Mouse (Mus musculus) heart, postnatal 25 days (tissue): ENCODE data around the gene Tmem106a. TPM values are rescaled to one million over a fixed set of nuclear protein-coding genes. Genes with fewer than 3 reads are reported as not detected.
"Not testable (repeated sequence)": the region's sequence is repeated elsewhere in the genome, so short reads cannot be mapped to it uniquely, and the experiment has no call there.

Experiments used
- DNase-seq: peaks from one replicate; pipeline ENCODE4 v3.0.0; 2022; ENCODE audit warnings: low spot score
- intact Hi-C: fragments of 180-260 bp; cut with DNase I; formaldehyde crosslinking; loops from one replicate; pipeline ENCODE4 v1.15.1; 2025
- total RNA-seq, 2 experiments: library from RNA; stranded (reverse); gene quantifications; 2 replicates each; pipeline ENCODE4 v1.2.3; 2021

Tmem106a gene
- total RNA-seq, 2 experiments from 2014 or later, result 3.6 to 3.8 TPM

DNA sequence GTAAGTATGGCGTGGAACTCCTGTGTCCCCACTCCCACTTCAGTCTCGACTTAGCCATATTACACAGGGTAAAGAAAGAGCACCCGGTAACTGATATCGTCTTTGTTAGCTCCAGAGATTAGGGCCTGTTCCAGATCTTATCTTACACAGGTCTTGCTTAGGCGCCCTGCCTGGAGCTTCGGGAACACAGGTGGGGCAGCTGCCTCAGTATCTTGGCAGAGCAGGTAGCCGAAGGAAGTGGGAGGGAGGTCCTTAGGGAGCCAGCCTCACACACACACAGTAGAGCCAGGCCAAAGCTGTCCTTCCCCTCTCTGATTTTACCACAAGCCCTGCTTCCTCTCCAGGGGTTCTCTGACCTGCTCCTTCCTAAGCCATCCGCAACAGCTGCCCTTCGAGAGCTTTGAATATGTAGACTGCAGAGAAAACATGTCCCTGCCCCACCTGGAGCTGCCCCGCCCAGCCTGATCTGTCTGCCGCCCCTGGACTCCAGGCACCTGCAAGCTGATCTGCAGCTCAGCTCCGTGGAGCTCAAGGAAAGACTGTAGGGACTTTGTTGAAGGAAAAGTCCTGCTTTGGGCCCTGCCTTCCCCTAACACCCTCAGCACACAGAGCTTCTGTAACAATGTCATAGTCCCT is 8.1 kb downstream of the Tmem106a start:
- no peak for DNase-seq
- intact Hi-C loops, result no loop called here

DNA sequence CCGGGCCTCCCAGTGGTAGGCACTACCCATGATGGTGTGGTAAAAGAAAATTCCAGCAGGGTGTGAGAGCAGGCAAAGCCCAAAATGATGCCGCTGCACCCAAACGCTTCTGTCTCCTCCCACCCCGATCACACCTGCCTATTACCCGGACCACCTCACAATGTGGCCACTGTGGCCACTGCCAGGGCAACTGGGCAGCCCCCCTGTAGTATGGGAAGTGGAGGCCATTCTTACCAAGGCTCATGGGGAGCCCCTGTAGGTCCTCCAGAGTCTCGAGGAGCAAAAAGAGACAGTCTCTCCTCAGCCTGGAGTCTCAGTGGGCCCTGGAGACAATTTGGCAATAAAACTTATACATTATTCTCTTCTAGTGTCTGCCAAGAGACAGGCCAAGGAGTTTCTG is 17.1 kb downstream of the Tmem106a start, which contains the start of gene Gm11634:
Gm11634 (minus strand) TSS at position 101 of the 400 bp plus-strand sequence.
- intact Hi-C loops, result no loop called here
- DNase-seq, result no peak

DNA sequence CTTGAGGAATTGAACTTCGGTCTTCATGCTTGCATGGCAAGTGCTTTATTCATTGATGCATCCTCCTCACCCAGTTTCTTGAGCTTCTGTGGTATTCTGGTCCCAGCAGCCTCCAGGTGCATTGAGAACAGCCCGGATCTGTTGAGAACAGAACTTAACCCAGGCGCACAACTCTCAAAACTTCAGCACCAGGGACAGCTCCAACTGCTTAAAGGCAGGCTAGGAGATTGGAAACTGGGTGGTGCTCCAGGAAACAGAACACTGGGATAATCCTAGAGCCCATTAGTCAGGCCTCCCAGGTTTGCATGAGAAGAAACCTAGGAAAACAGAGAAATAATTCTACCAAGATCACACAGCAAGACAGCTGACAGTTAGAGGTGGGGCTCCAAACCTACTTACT is 20.4 kb downstream of the Tmem106a start:
- intact Hi-C loops, result no loop called here
- DNase-seq, result no peak

DNA sequence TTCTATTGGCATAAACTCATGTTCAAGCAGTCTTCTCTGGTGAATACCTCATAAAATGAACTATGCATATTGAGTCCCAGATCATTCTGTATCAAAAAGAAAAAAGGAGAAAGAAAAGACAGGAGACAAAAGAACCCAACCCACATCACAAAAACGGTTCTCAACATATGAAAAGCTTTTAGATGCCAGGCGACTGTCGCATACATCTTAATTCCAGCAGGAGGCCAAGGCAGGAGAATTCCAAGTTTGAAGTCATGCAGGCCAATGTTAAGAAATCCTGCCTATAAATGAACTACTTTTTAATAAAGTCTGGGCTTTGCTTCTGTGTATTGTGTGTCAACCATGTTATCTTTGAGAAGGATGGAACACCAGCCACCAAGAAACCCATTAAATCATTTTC is 22.1 kb downstream of the Tmem106a start:
- no peak for DNase-seq
- intact Hi-C loops, result no loop called here

DNA sequence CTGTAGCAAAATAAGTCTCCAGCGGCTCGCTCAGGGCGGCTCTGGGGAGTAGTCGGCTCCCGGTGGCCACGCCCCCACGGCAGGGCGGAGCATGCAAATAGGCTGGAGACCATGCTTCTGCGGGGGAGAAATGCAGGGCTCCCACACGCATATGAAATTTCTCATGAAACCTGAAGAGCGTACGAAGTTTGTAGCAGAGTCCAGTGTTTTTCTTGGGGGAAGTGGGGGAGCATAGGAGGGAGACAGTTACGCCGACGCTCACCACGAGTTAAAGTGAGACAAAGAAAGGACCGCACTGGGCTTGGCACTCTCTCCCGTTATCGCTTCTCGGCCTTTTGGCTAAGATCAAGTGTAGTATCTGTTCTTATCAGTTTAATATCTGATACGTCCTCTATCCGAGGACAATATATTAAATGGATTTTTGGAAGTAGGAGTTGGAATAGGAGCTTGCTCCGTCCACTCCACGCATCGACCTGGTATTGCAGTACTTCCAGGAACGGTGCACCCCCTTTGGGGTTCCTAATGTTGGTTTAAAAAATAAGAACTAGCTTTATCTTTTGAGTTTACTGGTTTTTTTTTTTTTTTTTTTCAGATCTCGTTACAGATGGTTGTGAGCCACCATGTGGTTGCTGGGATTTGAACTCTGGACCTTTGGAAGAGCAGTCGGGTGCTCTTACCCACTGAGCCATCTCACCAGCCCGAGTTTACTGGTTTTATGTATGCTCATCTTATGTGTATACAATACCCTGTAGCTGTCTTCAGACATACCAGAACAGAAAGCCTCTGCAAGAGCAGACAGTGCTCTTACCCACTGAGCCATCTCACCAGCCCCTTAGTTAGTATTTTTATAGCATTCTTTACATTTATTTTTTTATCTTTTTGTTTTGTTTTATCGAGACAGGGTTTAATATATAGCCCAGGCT is 22.8 kb downstream of the Tmem106a start:
- intact Hi-C loops, result not testable (repeated sequence)
- peak; percentile 13 for DNase-seq

DNA sequence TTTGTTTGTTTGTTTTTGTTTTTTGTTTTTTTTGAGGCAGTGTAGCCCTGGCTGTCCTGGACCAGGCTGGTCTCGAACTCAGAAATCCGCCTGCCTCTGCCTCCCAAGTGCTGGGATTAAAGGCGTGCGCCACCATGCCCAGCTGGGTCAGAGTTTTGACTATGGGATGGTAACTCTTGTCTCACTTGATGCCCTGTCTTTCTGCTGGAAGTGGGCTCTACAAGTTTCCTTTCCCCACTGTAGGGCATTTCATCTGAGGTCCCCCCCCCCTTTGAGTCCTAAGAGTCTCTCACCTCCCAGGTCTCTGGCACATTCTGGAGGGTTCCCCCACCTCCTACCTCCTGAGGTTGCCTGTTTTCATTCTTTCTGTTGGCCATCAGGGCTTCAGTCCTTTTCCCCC is 25.1 kb downstream of the Tmem106a start:
- intact Hi-C loops, result not testable (repeated sequence)

DNA sequence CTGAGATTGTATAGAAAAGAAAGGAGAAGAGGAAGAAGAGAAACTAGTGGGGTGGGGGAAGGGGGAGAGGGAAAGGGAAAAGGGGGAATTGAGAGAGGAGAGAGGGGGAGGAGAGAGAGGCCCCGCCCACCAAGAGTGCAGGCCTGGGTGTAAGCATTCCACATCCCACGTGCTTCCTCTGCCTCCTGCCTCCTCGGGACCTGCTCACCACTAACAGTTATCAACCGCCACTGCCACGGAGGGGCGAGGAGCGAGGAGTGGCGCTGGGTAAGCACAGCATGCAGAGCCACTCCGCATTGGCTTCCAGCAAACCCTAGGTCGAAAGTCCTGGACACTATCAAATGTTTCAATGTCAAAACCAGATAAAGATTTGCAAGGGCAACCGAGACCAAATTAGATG is 28.4 kb downstream of the Tmem106a start:
- DNase-seq, result no peak
- intact Hi-C loops, result no loop called here

More for the DNA sequence above, 25.1 kb downstream of the Tmem106a start:
- DNase-seq, result not testable (repeated sequence)

DNA sequence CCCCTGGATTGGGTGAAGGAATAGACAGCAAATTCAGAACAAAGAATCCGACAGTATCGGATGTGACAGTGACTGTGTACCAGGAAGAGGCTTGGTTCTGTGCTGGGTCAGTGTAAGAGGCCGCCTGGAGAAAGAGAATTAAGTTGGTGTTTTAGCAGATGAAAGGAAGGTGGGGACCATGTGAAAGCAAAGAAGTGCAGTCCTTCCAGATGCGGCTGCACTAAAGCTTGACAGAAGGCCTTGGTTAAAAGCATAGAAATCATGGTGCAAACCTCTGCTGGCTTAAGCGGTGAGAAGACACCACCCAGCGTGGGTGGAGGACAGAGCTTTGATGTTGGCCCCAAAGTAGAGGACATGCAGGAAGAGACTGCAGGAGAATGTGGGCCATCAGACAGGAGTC is 31.6 kb downstream of the Tmem106a start:
- intact Hi-C loops, result no loop called here
- DNase-seq, result no peak

DNA sequence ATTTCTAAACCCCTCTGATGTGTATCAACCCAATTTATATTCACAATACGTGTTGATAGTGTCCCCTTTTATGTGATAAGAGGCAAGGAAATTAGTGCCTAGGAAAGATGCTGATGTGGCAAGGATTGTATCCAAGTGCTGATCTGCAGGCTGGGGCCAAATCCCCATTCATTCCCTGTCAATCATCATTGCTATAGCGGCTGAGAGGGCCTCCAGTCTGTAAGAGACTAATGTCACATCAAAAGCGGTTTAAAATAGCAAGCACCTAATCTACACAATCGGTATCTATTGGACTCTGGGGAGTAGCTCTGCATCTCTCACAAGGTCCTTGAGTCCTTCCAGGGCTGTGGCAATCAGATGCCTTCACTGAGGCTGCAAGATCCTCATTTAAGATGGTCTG is 32.1 kb downstream of the Tmem106a start:
- intact Hi-C loops, result no loop called here

DNA sequence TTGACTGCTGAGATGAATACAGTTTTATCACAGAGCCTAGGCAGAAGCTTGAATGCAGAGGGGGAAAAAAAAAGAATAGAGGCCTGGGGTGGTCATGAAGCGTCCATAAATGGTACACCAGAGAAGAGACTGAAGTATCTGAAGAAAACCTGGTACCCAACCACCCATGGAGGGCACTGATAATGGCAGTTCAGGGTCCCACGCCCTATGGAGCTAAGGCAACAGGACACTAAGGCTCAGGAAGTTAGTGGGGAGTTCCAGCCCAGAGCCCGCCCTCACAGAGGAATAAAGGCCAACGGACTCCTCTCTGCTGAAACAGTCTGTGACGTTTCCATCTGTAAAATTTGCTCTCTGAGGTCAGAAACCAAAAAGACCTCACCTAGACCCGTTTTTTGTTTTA is 33.3 kb downstream of the Tmem106a start:
- intact Hi-C loops, result no loop called here
- DNase-seq, result no peak

More for the DNA sequence above, 32.1 kb downstream of the Tmem106a start:
- DNase-seq, result no peak

DNA sequence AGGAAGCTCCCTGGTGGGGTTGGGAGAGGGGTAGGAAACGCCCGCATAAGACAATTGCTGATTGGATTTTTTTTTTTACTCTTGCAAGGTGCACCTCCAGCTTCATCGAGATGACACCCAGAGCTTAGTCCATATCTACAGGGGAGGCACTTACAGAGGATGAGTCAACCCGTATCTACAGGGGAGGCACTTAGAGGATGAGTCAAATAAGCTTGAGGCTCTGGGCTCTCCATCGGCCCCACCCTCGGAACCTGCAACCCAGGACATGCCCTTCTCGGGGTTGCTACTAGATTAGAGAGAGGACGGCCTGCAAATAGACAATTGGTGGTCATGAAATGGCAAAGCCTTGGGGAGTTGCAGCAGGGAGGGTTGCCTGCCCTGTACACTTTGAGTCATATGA is 34.1 kb downstream of the Tmem106a start:
- intact Hi-C loops, result no loop called here

DNA sequence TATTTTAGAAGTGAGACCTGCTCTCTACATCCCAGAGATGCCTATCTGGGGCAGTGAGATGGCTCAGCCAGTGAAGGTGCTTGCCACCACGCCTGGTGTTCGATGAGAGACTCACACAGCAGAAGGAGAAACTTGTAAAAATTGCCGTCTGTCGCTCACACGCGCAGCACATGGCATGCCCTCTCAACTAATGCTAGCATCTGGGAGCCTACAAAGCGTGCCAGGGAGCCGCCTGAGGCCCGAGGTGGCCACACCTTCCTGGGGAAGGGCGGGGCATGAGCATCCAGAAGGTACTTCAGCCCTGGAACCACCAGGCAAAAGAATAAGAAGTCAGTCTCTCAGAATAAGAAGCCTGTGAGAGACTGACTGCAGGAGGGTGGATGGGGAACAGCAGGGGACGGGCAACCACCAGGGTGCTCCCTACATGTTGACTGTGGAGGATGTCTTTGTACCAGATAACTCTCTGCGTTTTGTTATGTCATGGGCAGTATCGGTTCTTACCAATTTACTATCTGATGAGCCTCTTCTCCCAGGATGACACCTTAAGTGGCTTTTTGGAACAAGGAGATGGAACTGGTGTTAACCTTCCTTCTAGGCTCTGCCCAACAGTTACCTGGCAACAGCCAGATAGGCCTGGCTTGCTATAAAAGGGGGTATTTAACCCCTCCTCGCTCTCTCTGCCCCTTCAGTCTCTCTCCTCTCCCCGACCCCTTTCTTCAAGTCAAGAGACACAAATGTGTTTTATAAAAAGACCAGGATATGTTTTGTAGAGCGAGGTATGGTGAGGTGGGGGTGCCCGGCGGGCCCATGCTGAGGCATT is 35.1 kb downstream of the Tmem106a start:
- DNase-seq, result no peak
- intact Hi-C loops, result no loop called here

More for the DNA sequence above, 34.1 kb downstream of the Tmem106a start:
- DNase-seq, result no peak

DNA sequence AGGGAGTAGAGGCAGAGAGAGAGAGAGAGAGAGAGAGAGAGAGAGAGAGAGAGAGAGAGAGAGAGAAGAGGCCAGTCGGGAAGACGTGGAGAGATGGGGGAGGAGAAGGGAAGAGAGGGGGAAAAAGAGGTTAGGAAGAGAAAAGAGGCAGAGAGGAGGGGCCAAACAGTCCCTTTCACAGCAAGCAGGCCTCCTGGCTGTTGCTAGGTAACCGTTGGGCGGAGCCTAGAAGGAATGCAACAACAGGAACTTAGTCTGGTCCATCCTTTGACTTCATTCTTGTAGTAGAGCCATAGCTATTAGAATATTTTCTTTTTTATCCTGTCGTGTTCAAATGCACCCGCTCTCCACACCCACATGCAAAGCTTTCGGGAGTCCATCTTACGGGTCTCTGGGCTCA is 35.8 kb downstream of the Tmem106a start:
- no peak for DNase-seq
- intact Hi-C loops, result no loop called here

DNA sequence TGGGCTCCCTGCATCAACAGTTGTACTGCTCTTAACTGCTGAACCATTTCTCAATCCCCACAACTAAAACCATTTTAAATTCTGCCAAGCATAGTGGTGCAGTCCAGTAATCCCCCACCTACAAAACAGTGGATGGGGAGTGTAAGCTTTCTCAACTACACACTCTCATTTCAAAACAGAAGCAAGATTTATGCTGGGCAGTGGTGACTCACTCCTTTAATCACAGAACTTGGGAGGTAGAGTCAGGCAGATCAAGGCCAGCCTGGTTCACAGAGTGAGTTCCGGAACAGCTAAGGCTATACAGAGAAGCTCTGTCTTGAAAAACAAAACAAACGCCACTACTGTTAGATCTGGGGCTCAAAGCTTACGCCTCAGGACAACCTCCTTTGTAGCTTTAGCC is 36.6 kb downstream of the Tmem106a start:
- intact Hi-C loops, result no loop called here
- DNase-seq, result no peak

DNA sequence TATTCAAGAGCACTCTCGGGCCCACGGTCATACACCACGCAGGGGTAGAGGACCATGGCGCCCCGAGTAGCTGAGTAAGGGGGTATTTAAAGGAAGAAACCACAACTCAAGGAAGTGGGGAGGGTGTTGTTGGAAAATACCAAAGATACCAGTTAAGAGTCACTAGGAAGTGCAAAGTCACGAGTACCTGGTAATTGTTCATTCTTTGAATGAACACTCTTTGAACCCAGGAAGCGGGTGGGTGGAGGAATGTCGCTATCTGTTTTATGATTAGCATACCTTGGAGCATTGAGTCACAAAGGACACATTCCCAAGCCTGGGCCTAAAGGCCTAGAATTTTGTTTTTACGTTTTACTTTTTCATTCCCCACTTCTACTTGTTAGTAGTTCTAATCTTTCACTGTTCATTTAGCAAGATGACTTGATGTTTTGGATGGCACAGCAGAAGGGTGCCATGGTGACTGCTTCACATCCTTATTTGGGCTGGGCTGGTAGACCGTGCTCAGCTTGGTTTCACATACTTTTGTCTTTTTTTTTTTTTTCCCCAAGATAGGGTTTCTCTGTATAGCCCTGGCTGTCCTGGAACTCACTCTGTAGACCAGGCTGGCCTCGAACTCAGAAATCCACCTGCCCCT is 38.1 kb downstream of the Tmem106a start:
- DNase-seq, intact Hi-C loops: not testable (repeated sequence)

DNA sequence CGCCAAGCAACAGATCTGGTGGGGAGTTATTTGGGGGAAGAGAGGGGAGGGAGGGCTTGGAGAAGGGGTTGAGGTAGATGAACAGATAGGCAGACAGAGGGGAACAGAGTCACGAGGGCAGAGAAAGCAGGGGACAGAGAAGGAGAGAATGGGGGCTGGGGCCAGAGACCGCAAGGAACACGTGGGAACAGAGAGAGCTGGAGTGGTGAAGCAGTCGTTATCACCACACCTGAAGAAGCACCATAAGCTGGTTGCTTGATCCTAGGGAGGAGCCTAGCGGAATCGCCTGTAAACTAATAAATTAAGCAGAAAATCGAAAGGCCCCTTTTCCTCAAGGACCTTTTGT is 44.6 kb downstream of the Tmem106a start:
- intact Hi-C loops, result no loop called here
- no peak for DNase-seq

DNA sequence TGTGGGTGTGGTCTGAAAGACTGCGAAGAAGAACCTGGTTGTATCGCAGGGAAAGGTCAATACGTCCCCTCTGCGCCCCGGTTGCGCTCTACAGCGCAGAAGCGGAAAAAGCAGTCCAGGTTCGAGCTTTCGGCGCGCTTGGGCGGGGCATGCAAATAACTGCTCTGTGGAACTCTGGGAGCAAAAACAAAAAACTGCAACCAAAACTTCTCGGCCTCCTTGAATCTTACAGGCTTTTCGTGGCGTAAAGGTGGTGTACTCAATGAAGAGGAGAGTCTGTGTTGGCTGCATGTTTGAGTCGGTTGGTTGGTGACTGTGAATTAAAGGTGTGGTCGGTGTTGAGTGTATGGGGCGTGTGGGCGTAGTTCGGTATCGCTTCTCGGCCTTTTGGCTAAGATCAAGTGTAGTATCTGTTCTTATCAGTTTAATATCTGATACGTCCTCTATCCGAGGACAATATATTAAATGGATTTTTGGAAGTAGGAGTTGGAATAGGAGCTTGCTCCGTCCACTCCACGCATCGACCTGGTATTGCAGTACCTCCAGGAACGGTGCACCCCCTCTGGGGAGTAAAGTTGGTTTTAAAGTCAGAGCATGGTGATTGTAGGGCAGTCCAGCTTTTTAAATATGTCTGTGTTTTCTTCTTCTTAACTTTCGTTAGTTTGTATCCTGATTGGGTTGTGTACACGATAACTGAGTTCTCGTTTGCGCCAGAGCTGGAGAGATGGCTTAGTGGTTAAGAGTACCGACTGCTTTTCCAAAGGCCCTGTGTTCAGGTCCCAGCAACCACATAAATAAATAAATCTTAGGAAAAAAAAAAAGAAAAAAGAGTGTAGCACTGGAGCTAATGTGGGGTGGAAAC is 45.2 kb downstream of the Tmem106a start, which contains the start of gene Rdm1:
Rdm1 (plus strand) TSS at position 201 of the 862 bp plus-strand sequence.
- peak; percentile 53 for DNase-seq
- intact Hi-C loops, result no loop called here

DNA sequence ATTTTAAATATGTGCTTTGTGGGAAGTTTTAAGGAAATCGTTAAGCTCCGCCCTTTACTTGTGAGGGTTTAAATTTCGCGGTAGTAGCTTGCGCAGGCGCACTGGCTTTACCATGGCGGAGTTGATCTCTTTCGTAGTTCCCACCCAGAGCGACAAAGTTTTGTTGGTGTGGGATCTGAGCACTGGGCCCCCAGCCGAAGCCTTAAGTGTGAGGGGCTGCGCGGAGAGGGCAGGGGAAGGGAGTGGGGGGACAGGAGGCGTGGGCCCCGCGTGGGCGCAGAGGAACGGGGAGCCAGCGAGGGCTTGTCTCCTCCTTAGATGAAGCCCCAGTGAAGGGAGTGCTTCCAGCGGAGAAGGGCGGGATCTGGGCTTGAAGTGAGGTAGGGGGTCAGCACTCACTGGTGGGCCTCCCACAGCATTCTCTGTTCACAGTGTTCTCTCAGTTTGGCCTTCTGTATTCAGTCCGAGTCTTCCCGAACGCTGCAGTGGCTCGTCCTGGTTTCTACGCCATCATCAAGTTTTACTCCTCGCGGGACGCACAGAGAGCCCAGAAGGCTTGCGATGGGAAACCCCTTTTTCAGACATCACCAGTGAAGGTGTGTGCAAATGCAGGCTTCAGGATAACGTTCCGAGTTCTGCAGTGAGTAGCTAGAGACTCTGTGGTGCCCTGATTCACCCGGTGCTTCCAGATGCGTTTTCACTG is 46.0 kb downstream of the Tmem106a start:
- peak; percentile 65 for DNase-seq
- intact Hi-C loops, result no loop called here
